Mouse (Mus musculus): ENCODE results near the gene Gm20489. TPM values are rescaled to one million over a fixed set of nuclear protein-coding genes. Genes with fewer than 3 reads are reported as not detected.

Gene Gm20489
- total RNA-seq, 4 experiments from 2014 or later = not detected

DNA sequence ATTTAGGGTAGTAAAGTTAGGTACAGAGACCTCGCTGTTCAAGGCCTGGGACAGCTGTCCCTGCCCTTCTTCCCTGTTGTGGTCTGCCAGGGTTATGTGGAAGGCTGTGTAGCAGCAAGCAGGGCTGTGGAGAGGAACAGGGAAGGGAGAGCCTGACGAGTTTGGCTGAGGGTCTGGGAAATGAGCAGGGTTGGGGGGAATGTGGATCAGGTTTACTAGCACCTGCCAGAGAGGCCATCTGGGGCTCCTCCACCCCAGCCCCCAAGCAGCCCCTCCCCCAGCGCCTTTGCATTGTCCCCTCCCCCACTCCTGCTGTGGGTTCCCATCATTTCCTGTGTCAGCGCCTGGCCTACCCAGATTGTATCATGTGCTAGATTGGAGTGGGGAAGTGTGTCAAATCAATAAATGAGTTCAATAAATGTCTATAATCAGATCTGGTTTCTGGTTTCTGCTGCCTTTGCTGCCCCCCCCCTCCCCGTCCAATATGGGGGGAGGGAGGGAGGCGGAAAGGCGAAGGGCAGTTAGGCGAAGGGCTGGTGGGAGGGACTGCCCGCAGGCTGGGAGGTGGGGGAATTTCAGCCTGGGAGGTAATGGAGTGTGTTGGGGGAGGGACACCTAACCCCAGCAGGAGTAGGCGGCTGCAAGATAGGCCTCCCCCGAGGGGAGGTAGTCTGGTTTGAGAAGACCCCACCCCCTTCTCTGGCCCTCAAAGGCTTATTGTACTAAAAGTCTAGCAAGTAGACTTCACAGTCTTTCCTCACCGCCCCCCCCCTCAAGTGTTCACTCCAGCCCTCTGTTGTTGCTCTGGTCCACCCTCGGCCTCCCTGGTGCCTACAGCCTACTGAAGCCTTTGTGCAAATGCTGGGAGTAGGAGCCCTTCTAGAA is 8.1 kb downstream of the Gm20489 start:
- DNase-seq (ENCODE audit: low spot score) = no peak

DNA sequence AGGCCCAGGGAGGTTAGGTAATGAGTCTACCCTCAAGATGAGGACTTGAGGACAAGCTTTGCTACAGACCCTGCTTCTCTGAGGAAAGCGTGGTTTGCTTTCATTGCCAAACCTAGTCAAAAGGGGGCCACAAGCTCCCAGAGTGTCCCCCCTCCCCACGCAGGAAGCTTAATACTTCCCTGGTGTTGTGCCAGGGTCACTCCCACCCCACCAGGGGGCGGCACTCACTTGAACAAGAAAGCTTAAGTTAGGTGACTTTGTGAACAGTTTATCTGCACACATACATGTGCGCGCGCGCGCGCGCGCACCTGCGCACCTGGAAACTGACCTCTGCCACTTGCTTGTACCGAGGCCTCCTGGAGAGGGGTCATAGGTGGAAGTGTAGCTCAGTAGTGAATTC is 12.2 kb downstream of the Gm20489 start:
- DNase-seq (ENCODE audit: low spot score) = no peak

DNA sequence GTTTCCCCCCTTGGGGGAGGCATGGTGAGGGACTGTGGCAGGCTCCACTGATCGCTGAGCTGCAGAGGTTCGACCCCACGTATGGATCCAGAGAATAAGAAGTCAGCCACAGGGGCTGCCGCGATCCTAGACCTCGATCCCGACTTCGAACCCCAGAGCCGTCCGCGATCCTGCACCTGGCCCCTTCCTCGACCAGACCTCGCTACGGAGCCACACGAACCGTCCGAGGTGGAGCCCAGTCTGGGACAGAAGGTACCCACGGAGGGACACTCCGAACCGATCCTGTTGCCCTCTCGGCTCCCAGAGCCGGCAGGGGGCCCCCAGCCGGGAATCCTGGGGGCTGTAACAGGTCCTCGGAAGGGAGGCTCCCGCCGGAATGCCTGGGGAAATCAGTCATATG is 14.1 kb downstream of the Gm20489 start:
- DNase-seq (ENCODE audit: low spot score) = no peak

DNA sequence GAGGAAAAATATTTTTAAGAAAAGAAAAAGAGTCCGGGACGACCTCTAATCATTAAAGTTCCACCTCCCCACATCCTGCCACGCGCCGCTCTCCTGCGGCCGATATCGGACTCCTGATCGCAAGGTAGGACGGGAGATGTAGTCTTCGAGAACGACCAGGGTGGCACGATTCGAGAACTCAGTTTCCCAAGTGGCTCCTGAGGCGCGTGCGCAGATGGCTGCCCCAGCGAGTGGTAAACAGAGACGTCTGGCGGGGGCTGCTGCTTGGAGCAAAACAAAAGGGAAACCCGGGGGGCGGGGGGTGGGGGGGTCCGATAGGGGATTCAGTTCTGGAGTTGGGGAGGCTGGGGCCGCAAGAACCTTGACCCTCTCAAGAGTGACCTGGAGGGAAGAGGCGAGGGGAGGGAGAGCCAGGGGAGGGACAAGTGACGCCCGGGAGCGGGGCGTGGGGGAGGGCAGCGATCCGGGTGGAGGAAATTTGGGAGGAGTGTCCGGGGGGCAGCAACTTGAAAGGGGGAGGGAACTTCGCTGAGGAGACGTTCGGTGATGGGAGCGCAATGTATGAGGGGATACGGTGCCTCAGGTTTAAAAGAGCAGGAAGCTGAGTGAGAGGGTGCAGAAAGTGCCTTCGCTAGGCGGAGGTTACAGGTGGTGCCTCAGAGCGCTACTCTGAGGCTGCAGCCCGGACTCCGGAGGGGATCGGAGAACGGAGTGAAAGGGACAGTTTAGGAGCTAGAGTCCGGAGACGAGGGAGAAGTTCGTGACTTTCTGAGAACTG is 14.7 kb downstream of the Gm20489 start, which contains the start of gene Foxo4:
Foxo4 (plus strand) TSS at position 577 of the 778 bp plus-strand sequence.
- DNase-seq (ENCODE audit: low spot score) = peak; percentile 87

DNA sequence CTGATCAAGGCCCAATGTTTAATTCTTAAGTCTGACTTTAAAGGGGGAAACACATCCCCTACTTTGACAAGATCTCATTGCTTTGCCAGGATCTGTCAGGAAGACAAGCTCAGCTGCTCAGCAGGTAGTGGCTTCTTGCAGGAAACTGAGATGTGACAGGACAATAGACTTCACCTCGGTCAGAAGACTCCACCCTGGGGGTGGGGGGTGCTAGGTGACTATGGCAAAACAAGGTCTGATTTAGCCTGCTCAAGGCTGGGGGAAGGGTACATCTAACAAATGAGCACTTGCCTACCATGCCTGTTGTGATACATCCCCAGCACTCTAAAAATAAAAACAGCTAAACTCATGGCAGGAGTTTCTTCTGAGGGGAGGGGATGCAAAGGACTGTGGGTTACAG is 23.8 kb downstream of the Gm20489 start:
- DNase-seq (ENCODE audit: low spot score) = no peak

DNA sequence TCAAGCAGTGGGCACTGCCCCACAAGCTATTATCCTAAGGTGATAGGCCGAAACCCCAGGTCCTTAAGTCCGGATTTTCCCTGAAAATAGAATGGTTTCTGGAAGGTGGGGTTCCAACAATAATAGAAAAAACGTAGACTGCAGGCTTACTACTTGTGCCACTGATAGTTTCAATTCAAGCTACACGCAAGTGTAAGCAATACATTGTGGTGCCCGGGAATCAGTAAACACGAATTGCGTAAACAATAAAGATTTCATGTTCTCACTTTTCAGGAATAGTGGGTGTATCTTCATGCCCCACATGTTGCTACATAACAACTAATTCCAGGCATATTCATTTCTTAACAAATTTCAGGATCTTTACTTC is 46.0 kb downstream of the Gm20489 start:
- DNase-seq (ENCODE audit: low spot score) = no peak

DNA sequence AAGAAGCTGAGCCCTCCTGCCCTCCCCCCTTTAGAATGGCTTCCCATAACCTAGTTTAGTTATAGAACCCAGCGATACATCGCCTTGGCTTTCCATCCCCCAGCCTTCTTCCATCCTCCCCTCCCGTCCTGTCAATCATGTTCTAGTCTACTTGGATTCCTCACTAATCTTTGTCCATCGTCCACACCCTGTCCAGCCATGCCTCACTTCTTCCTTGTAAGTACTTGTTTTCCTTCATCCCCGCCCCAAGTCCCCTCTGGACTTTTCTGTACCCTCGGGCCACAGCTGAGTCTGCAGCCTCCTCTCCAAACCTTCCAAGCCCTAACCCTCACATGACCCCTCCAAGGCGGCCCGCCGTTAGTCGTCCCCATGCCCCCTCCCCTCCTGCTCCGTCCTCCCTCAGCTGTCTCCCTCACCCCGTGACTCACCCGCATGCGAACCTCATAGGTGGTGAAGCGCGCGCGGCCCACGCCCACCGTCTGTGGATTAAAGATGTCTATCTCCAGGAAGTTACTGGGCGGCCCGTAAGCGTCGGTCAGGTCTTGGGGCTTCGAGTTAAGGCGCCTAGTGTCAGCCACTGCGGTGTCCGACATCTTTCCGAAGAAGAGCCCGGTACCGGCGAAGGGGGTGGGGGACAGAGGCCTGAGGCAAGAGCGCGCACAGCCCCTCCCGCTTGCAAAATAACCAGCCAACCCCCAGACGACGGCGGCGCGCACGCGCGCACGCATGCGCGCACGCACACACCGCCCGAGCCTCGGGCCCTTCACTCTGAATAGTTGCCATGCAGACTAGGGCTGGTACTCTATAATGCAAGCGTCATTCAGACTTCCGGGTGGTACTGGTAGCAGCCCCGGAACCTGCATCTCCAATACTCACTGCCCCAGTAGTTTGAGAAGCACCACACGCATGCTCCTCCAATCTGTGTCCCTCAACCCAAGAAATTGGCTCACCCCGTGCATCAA is 46.7 kb downstream of the Gm20489 start, which contains the start of gene Snx12:
Snx12 (minus strand) TSS at position 730 of the 962 bp plus-strand sequence.
- peak; percentile 89 for DNase-seq (ENCODE audit: low spot score)

Other genes starting within 250 kb of the Gm20489 start
- under 1 TPM in 3 of 4 experiments, not detected in 1; 0.16 to 0.22 (median 0.22) TPM for gene Tex11, start 209.4 kb downstream of the Gm20489 start, total RNA-seq (2022)
- gene Slc7a3, start 183.0 kb downstream of the Gm20489 start, total RNA-seq (2022) = under 1 TPM in 2 of 4 experiments, not detected in 2; 0.14 to 0.19 TPM
- gene Snx12, start 46.5 kb downstream of the Gm20489 start, total RNA-seq (2022) = 10 to 100 TPM; 35.3 to 41.2 (median 38.4) TPM
- 10 to 100 TPM; 59.7 to 68.9 (median 64.1) TPM for gene Foxo4, start 14.5 kb downstream of the Gm20489 start, total RNA-seq (2022)
- not detected for gene Gm614, start 5.0 kb downstream of the Gm20489 start, total RNA-seq (2022)
- 10 to 100 TPM in 2 of 4 experiments, 1 to 10 TPM in 2; 7.0 to 10.2 (median 9.4) TPM for gene Il2rg, start 768 bp downstream of the Gm20489 start, total RNA-seq (2022)
- gene Med12, start 5.0 kb upstream of the Gm20489 start, total RNA-seq (2022) = 10 to 100 TPM; 15.7 to 20.3 (median 19.5) TPM
- 1 to 10 TPM in 1 of 4 experiments, under 1 TPM in 3; 0.34 to 1.2 (median 0.78) TPM for gene Nlgn3, start 30.1 kb upstream of the Gm20489 start, total RNA-seq (2022)
- gene Gjb1, start 107.4 kb upstream of the Gm20489 start, total RNA-seq (2022) = not detected
- gene Zmym3, start 151.8 kb upstream of the Gm20489 start, total RNA-seq (2022) = 10 to 100 TPM; 10.2 to 21.5 (median 16.2) TPM
- gene Nono, start 160.3 kb upstream of the Gm20489 start, total RNA-seq (2022) = 10 to 100 TPM; 52.5 to 70.1 (median 58.9) TPM
- 100 to 1,000 TPM; 154 to 226 (median 179) TPM for gene Itgb1bp2, start 180.1 kb upstream of the Gm20489 start, total RNA-seq (2022)